Mouse (Mus musculus): Measurements from ENCODE around the gene Rerg. TPM values are rescaled to one million over a fixed set of nuclear protein-coding genes. Genes with fewer than 3 reads are reported as not detected.
A peak's percentile ranks its signal among the peaks of the same experiment; 100 is the strongest.

Rerg gene
- polyA plus RNA-seq (2015; fragmentation: Nextera tagmentation; extraction: Ambion mirVana), result 11.6 and 11.8 TPM in 2 replicates

GRCm38 (mm10) chr6:137170226-137170625 lies at the start of gene Rerg:
Gene Rerg (minus strand): TSS chr6:137170497.
- peak within 1 kb of the TSS; percentile 60 for H3K9ac ChIP-seq (ENCODE audit: low read depth, low read length)
- no peaks in the 10 kb centered on the region for H3K36me3 ChIP-seq (ENCODE audit: control insufficient read depth, insufficient read depth)
- H3K4me2 ChIP-seq (replicated peaks; ENCODE audit: low read depth), result peak within 1 kb of the TSS; percentile 94
- peak within 1 kb of the TSS; percentile 61 for H3K4me3 ChIP-seq (ENCODE audit: low read depth, low read length)
- 49% methylated on average over 5 of the region's 5 CpGs for WGBS
- TF ChIP-seq CTCF (IDR thresholded peaks at IDR 0.05; ENCODE audit: low read depth), result no peak
- H3K4me1 ChIP-seq (replicated peaks; ENCODE audit: control insufficient read depth, insufficient read depth, low read length), result no peaks in the 10 kb centered on the region
- H3K27ac ChIP-seq (ENCODE audit: low read depth, low read length), result no peak within 1 kb of the TSS
- no peak for ATAC-seq
- H3K27me3 ChIP-seq (replicated peaks; ENCODE audit: control insufficient read depth, insufficient read depth, low read length), result no peaks in the 10 kb centered on the region
- no peaks in the 10 kb centered on the region for H3K9me3 ChIP-seq (ENCODE audit: control insufficient read depth)

- H3K4me1 ChIP-seq (replicated peaks; ENCODE audit: control insufficient read depth, insufficient read depth, low read length), result no peaks in the 10 kb centered on the region
- H3K36me3 ChIP-seq (ENCODE audit: control insufficient read depth, insufficient read depth), result no peaks in the 10 kb centered on the region
- no peak overlapping the region for H3K9ac ChIP-seq (ENCODE audit: low read depth, low read length)
- no peak for ATAC-seq
- H3K9me3 ChIP-seq (ENCODE audit: control insufficient read depth), result no peaks in the 10 kb centered on the region
- no peak overlapping the region for H3K4me3 ChIP-seq (ENCODE audit: low read depth, low read length)
- H3K27me3 ChIP-seq (replicated peaks; ENCODE audit: control insufficient read depth, insufficient read depth, low read length), result no peaks in the 10 kb centered on the region
- no peak for TF ChIP-seq CTCF (IDR thresholded peaks at IDR 0.05; ENCODE audit: low read depth)
- no peak overlapping the region for H3K27ac ChIP-seq (ENCODE audit: low read depth, low read length)
- 73% methylated on average over 8 of the region's 8 CpGs for WGBS
- no peak overlapping the region for H3K4me2 ChIP-seq (replicated peaks; ENCODE audit: low read depth)
Observed at GRCm38 (mm10) chr6:137217841-137218463, 47.7 kb upstream of the Rerg start.

DNA sequence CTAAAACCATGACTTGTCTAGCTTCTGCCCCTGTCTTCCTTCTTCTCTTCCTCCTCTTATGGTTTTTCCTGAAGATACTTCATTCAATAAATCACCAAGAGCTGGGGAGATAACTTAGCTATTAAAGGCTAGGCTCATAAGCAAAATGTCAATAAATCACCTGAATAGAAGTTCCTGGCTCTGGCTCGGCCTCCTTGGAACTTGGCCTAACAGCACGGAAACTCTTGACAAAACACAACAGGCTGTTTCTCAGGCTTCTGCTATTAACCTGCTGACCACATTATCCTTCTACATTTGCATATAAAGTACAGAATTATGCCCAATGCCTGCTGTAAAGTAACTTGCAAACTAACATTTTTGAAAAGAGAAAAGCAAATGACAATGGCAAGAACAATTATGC lies 41.1 kb upstream of the Rerg start:
- H3K27me3 ChIP-seq (replicated peaks; ENCODE audit: control insufficient read depth, insufficient read depth, low read length), result no peaks in the 10 kb centered on the region
- WGBS, result 42% methylated on average over 2 of the region's 2 CpGs
- ATAC-seq, result no peak
- H3K9me3 ChIP-seq (ENCODE audit: control insufficient read depth), result no peaks in the 10 kb centered on the region
- no peaks in the 10 kb centered on the region for H3K36me3 ChIP-seq (ENCODE audit: control insufficient read depth, insufficient read depth)
- no peak overlapping the region for H3K27ac ChIP-seq (ENCODE audit: low read depth, low read length)
- H3K9ac ChIP-seq (ENCODE audit: low read depth, low read length), result no peak overlapping the region
- no peak for TF ChIP-seq CTCF (IDR thresholded peaks at IDR 0.05; ENCODE audit: low read depth)
- no peak overlapping the region for H3K4me3 ChIP-seq (ENCODE audit: low read depth, low read length)
- H3K4me1 ChIP-seq (replicated peaks; ENCODE audit: control insufficient read depth, insufficient read depth, low read length), result no peaks in the 10 kb centered on the region
- H3K4me2 ChIP-seq (replicated peaks; ENCODE audit: low read depth), result no peak overlapping the region

DNA sequence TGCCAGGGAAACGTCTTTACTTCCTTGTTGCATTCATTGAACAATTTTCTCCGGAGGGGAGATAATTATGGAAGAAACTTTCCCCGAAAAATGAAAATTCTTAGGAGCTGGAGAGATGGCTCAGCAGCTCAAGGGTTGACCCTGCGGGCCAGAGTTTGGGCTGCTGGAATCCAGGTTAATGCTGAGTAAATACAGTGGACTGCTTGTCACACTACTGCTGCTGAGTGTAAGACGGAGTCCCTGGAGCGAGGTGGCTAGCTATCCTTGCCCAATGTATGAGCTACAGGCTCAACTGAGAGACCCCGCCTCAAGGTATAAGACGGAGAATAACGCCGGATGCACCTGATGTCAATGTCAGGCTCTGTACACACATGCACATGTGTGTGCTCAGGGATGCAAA lies 40.7 kb upstream of the Rerg start:
- Histone ChIP-seq H3K4me1 (replicated peaks; ENCODE audit: control insufficient read depth, insufficient read depth, low read length) (no peaks in the 10 kb centered on the region), H3K4me3 (ENCODE audit: low read depth, low read length) (no peak overlapping the region), H3K27me3 (replicated peaks; ENCODE audit: control insufficient read depth, insufficient read depth, low read length) (no peaks in the 10 kb centered on the region), H3K4me2 (replicated peaks; ENCODE audit: low read depth) (no peak overlapping the region), H3K36me3 (ENCODE audit: control insufficient read depth, insufficient read depth) (no peaks in the 10 kb centered on the region), H3K9me3 (ENCODE audit: control insufficient read depth) (no peaks in the 10 kb centered on the region), H3K9ac (ENCODE audit: low read depth, low read length) (no peak overlapping the region), H3K27ac (ENCODE audit: low read depth, low read length) (no peak overlapping the region)
- no peak for ATAC-seq
- TF ChIP-seq CTCF (IDR thresholded peaks at IDR 0.05; ENCODE audit: low read depth), result no peak
- 81% methylated on average over 10 of the region's 10 CpGs for WGBS

- Histone ChIP-seq H3K9me3 (ENCODE audit: control insufficient read depth) (no peaks in the 10 kb centered on the region), H3K4me3 (ENCODE audit: low read depth, low read length) (no peak overlapping the region), H3K4me2 (replicated peaks; ENCODE audit: low read depth) (no peak overlapping the region), H3K4me1 (replicated peaks; ENCODE audit: control insufficient read depth, insufficient read depth, low read length) (no peaks in the 10 kb centered on the region), H3K27me3 (replicated peaks; ENCODE audit: control insufficient read depth, insufficient read depth, low read length) (no peaks in the 10 kb centered on the region), H3K27ac (ENCODE audit: low read depth, low read length) (no peak overlapping the region), H3K9ac (ENCODE audit: low read depth, low read length) (no peak overlapping the region), H3K36me3 (ENCODE audit: control insufficient read depth, insufficient read depth) (no peaks in the 10 kb centered on the region)
- no peak for TF ChIP-seq CTCF (IDR thresholded peaks at IDR 0.05; ENCODE audit: low read depth)
- WGBS, result 82% methylated on average over 8 of the region's 8 CpGs
- ATAC-seq, result no peak
Observed at GRCm38 (mm10) chr6:137209992-137210391, 39.7 kb upstream of the Rerg start.

- WGBS, result 92% methylated on average over 6 of the region's 6 CpGs
- H3K4me2 ChIP-seq (replicated peaks; ENCODE audit: low read depth), result no peak overlapping the region
- no peaks in the 10 kb centered on the region for H3K9me3 ChIP-seq (ENCODE audit: control insufficient read depth)
- no peak overlapping the region for H3K4me3 ChIP-seq (ENCODE audit: low read depth, low read length)
- no peak overlapping the region for H3K27ac ChIP-seq (ENCODE audit: low read depth, low read length)
- no peak overlapping the region for H3K9ac ChIP-seq (ENCODE audit: low read depth, low read length)
- H3K36me3 ChIP-seq (ENCODE audit: control insufficient read depth, insufficient read depth), result no peaks in the 10 kb centered on the region
- no peaks in the 10 kb centered on the region for H3K4me1 ChIP-seq (replicated peaks; ENCODE audit: control insufficient read depth, insufficient read depth, low read length)
- no peak for ATAC-seq
- TF ChIP-seq CTCF (IDR thresholded peaks at IDR 0.05; ENCODE audit: low read depth), result no peak
- no peaks in the 10 kb centered on the region for H3K27me3 ChIP-seq (replicated peaks; ENCODE audit: control insufficient read depth, insufficient read depth, low read length)
Observed at GRCm38 (mm10) chr6:137207126-137207525, 36.8 kb upstream of the Rerg start.

Measured in intestine, postnatal 0 days (tissue).